Mouse (Mus musculus): ENCODE results near the gene Mettl3. TPM values are rescaled to one million over a fixed set of nuclear protein-coding genes. Genes with fewer than 3 reads are reported as not detected.
A peak's percentile ranks its signal among the peaks of the same experiment; 100 is the strongest.

Gene Mettl3
- total RNA-seq, 2 experiments from 2014 or later: 37.6 to 44.1 TPM

- DNase-seq (ENCODE audit: low spot score in 2 of 2): no peak
Observed at GRCm38 (mm10) chr14:52295558-52296264, 9.2 kb downstream of the Mettl3 start.

GRCm38 (mm10) chr14:52284191-52284590 is 20.7 kb downstream of the Mettl3 start:
- no peak for DNase-seq (ENCODE audit: low spot score in 2 of 2)

- DNase-seq (ENCODE audit: low spot score in 2 of 2): no peak
Observed at GRCm38 (mm10) chr14:52283629-52284028, 21.3 kb downstream of the Mettl3 start.

- no peak for DNase-seq (ENCODE audit: low spot score in 2 of 2)
Observed at GRCm38 (mm10) chr14:52279747-52280120, 25.2 kb downstream of the Mettl3 start.

GRCm38 (mm10) chr14:52278932-52279746 is 25.8 kb downstream of the Mettl3 start, which contains the start of the genes Tox4 and Rab2b:
Gene Tox4, plus strand, starts transcription at chr14:52279146.
Gene Rab2b, minus strand, starts transcription at chr14:52279545.
- peak; percentile 100 for DNase-seq (ENCODE audit: low spot score in 2 of 2)

- no peak for DNase-seq (ENCODE audit: low spot score in 2 of 2)
Observed at GRCm38 (mm10) chr14:52277210-52277609, 27.7 kb downstream of the Mettl3 start.

GRCm38 (mm10) chr14:52272781-52273180 is 32.1 kb downstream of the Mettl3 start:
- no peak for DNase-seq (ENCODE audit: low spot score in 2 of 2)

GRCm38 (mm10) chr14:52257484-52258213 is 47.3 kb downstream of the Mettl3 start, which contains the start of gene Chd8:
Gene Chd8, minus strand, starts transcription at chr14:52257780.
- peak; percentile 95 to 98 for DNase-seq (ENCODE audit: low spot score in 2 of 2)

GRCm38 (mm10) chr14:52256311-52257175 is 48.4 kb downstream of the Mettl3 start:
- DNase-seq (ENCODE audit: low spot score in 2 of 2): peak in 1 of 2 experiments; percentile 30

- no peak for DNase-seq (ENCODE audit: low spot score in 2 of 2)
Observed at GRCm38 (mm10) chr14:52246129-52246528, 58.8 kb downstream of the Mettl3 start.

Other genes starting within 250 kb of the Mettl3 start
- 100 to 1,000 TPM; 238 to 239 TPM for gene Hnrnpc, start 201.1 kb downstream of the Mettl3 start, total RNA-seq (2021)
- 1 to 10 TPM; 1.7 to 1.8 TPM for gene Rpgrip1, start 194.4 kb downstream of the Mettl3 start, total RNA-seq (2021)
- 10 to 100 TPM; 55.8 to 58.4 TPM for gene Supt16, start 107.7 kb downstream of the Mettl3 start, total RNA-seq (2021)
- 100 to 1,000 TPM; 108 to 120 TPM for gene Chd8, start 47.3 kb downstream of the Mettl3 start, total RNA-seq (2021)
- 10 to 100 TPM; 65.6 to 65.8 TPM for gene Tox4, start 26.0 kb downstream of the Mettl3 start, total RNA-seq (2021)
- gene Rab2b, start 25.6 kb downstream of the Mettl3 start, total RNA-seq (2021): 10 to 100 TPM; 34.0 to 36.3 TPM
- gene Sall2, start 23.6 kb upstream of the Mettl3 start, total RNA-seq (2021): 10 to 100 TPM; 35.8 to 36.5 TPM
- not detected for gene Olfr1513, start 51.3 kb upstream of the Mettl3 start, total RNA-seq (2021)
- not detected for gene Olfr1512, start 74.0 kb upstream of the Mettl3 start, total RNA-seq (2021)
- gene Olfr1511, start 92.3 kb upstream of the Mettl3 start, total RNA-seq (2021): not detected
- gene Olfr1510, start 109.2 kb upstream of the Mettl3 start, total RNA-seq (2021): not detected
- not detected for gene Olfr1509, start 137.9 kb upstream of the Mettl3 start, total RNA-seq (2021)
- gene Olfr1508, start 162.4 kb upstream of the Mettl3 start, total RNA-seq (2021): not detected
- not detected for gene Olfr1507, start 190.6 kb upstream of the Mettl3 start, total RNA-seq (2021)

Measured in left cerebral cortex, adult 18-20 months (tissue).